Mouse (Mus musculus): Measurements from ENCODE around the gene Myh7. TPM values are rescaled to one million over a fixed set of nuclear protein-coding genes. Genes with fewer than 3 reads are reported as not detected.
"Not testable (repeated sequence)": the region's sequence is repeated elsewhere in the genome, so short reads cannot be mapped to it uniquely, and the experiment has no call there.

Gene Myh7
- polyA plus RNA-seq, 1 experiment from 2014 or later = 5.4 TPM

- not testable (repeated sequence) for H3K36me3 ChIP-seq (ENCODE audit: control insufficient read depth, insufficient read depth, low read length); H3K9ac ChIP-seq (replicated peaks; ENCODE audit: low read length); H3K4me1 ChIP-seq (ENCODE audit: control insufficient read depth, insufficient read depth, low read length); H3K9me3 ChIP-seq (ENCODE audit: control insufficient read depth, low read length); DNase-seq; H3K27ac ChIP-seq (replicated peaks; ENCODE audit: low read depth, low read length); ATAC-seq (ENCODE audit: low FRiP score, low TSS enrichment); H3K4me3 ChIP-seq (replicated peaks; ENCODE audit: low read depth, low read length); H3K4me2 ChIP-seq (ENCODE audit: low read length); H3K27me3 ChIP-seq (ENCODE audit: control insufficient read depth, insufficient read depth, low read length)
- 90% methylated on average over 9 of the region's 11 CpGs for WGBS
These were observed 47.4 kb downstream of the Myh7 start for GRCm38 (mm10) chr14:54947008-54947407.

DNA sequence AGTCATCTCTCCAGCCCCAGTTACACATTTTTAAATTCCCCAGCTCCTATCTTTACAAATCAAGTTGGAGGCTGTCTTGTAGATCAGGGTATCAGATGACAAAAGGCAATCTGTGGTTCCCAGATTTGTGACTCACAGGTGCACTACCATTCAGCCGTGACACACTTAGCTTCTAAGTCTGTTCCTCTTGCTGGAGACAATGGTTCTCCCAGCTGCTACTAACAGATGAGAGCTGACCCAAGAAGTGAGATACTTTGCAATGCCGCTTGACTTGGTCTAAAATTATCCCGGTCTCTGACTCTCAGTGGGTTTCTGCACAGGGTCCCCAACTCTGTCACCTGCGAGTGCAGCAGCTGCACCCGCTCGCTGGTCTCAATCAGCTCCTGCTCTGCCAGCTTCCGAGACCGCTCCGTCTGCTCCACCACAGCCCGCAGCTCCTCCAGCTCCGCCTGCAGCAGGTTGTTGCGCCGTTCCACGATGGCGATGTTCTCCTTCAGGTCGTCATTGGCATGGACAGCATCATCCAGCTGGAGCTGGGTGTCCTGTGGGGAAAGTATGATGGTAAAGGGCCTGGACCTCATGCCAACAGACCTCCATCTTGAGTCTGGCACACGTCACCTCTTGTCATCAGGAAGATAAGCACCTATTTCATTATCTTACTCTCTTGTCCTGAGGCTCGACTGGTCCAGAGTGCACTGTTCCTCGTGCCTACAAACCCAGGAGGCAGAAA is 48.3 kb downstream of the Myh7 start:
- no peak for ATAC-seq (ENCODE audit: low FRiP score, low TSS enrichment)
- H3K27me3 ChIP-seq (ENCODE audit: control insufficient read depth, insufficient read depth, low read length) = no peaks in the 10 kb centered on the region
- no peaks in the 10 kb centered on the region for H3K36me3 ChIP-seq (ENCODE audit: control insufficient read depth, insufficient read depth, low read length)
- no peak overlapping the region for H3K27ac ChIP-seq (replicated peaks; ENCODE audit: low read depth, low read length)
- no peaks in the 10 kb centered on the region for H3K4me1 ChIP-seq (ENCODE audit: control insufficient read depth, insufficient read depth, low read length)
- DNase-seq = no peak
- no peak overlapping the region for H3K9ac ChIP-seq (replicated peaks; ENCODE audit: low read length)
- no peak overlapping the region for H3K4me2 ChIP-seq (ENCODE audit: low read length)
- 83% methylated on average over 19 of the region's 19 CpGs for WGBS
- H3K9me3 ChIP-seq (ENCODE audit: control insufficient read depth, low read length) = no peaks in the 10 kb centered on the region
- no peak overlapping the region for H3K4me3 ChIP-seq (replicated peaks; ENCODE audit: low read depth, low read length)

DNA sequence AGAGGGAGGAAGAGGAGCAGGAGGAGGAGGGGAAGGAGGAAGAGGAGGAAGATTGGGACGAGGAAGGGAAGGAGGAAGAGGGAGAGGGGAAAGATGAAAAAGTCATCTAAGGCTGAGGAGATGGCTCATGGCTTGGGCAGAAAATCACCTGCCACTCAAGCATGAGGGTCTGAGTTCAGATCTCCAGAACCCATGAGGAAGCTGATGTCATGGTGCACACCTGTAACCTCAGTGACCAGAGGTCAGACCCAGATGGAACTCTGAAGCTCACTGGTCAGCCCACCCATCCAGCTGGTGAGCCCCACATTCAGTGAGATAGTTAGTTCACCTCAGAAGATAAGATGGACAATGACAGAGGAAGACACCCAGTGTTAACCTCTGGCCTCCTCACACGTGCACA is 49.5 kb downstream of the Myh7 start:
- DNase-seq = no peak
- WGBS = 71% methylated on average over 2 of the region's 2 CpGs
- H3K4me2 ChIP-seq (ENCODE audit: low read length) = no peak overlapping the region
- H3K9ac ChIP-seq (replicated peaks; ENCODE audit: low read length) = no peak overlapping the region
- H3K4me3 ChIP-seq (replicated peaks; ENCODE audit: low read depth, low read length) = no peak overlapping the region
- ATAC-seq (ENCODE audit: low FRiP score, low TSS enrichment) = no peak
- H3K9me3 ChIP-seq (ENCODE audit: control insufficient read depth, low read length) = no peaks in the 10 kb centered on the region
- no peaks in the 10 kb centered on the region for H3K4me1 ChIP-seq (ENCODE audit: control insufficient read depth, insufficient read depth, low read length)
- H3K36me3 ChIP-seq (ENCODE audit: control insufficient read depth, insufficient read depth, low read length) = no peaks in the 10 kb centered on the region
- H3K27ac ChIP-seq (replicated peaks; ENCODE audit: low read depth, low read length) = no peak overlapping the region
- H3K27me3 ChIP-seq (ENCODE audit: control insufficient read depth, insufficient read depth, low read length) = no peaks in the 10 kb centered on the region

DNA sequence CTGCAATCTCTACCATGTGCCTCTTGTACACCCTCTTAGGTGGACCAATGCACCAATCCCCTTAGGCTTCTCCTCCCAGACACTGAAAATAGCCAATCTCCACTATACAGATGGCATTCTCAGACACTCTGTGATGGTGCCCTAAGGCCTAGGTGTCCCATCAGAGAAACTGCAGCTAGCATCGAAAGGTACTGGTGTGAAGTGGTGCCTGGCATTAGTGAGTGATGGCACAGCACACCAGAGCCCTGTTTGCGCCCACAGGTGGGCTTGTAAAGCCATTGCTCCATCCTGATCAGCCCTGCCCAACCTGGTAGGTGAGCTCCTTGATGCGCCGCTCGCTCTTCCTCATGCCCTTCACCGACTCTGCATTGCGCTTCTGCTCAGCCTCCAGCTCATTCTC is 50.5 kb downstream of the Myh7 start:
- H3K4me1 ChIP-seq (ENCODE audit: control insufficient read depth, insufficient read depth, low read length) = no peaks in the 10 kb centered on the region
- 95% methylated on average over 7 of the region's 7 CpGs for WGBS
- H3K4me3 ChIP-seq (replicated peaks; ENCODE audit: low read depth, low read length) = no peak overlapping the region
- H3K9ac ChIP-seq (replicated peaks; ENCODE audit: low read length) = no peak overlapping the region
- no peak overlapping the region for H3K27ac ChIP-seq (replicated peaks; ENCODE audit: low read depth, low read length)
- no peaks in the 10 kb centered on the region for H3K9me3 ChIP-seq (ENCODE audit: control insufficient read depth, low read length)
- H3K36me3 ChIP-seq (ENCODE audit: control insufficient read depth, insufficient read depth, low read length) = no peaks in the 10 kb centered on the region
- H3K4me2 ChIP-seq (ENCODE audit: low read length) = no peak overlapping the region
- no peak for ATAC-seq (ENCODE audit: low FRiP score, low TSS enrichment)
- no peak for DNase-seq
- no peaks in the 10 kb centered on the region for H3K27me3 ChIP-seq (ENCODE audit: control insufficient read depth, insufficient read depth, low read length)

DNA sequence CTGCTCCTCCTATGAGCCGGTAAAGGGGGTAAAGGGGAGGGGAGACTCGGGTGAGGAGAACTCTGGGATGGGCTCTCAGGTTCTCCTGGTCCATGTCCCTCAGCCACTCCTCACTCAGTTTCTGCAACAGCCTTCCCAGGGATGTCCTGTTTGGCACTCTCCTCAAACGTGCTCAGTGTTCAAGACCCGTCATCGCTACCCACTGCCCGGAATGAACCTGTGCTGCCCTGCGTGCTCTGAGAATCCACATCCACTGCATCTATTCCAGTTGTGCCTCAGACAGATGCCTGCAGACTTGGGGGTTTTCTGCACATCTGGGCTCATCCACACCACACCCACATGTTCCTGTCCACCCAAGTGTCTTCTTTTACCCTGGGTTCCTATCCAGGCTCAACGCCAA is 51.9 kb downstream of the Myh7 start:
- Histone ChIP-seq H3K36me3 (ENCODE audit: control insufficient read depth, insufficient read depth, low read length) (no peaks in the 10 kb centered on the region), H3K27me3 (ENCODE audit: control insufficient read depth, insufficient read depth, low read length) (no peaks in the 10 kb centered on the region), H3K4me3 (replicated peaks; ENCODE audit: low read depth, low read length) (no peak overlapping the region), H3K4me2 (ENCODE audit: low read length) (no peak overlapping the region), H3K9me3 (ENCODE audit: control insufficient read depth, low read length) (no peaks in the 10 kb centered on the region), H3K27ac (replicated peaks; ENCODE audit: low read depth, low read length) (no peak overlapping the region), H3K9ac (replicated peaks; ENCODE audit: low read length) (no peak overlapping the region), H3K4me1 (ENCODE audit: control insufficient read depth, insufficient read depth, low read length) (no peaks in the 10 kb centered on the region)
- WGBS = 94% methylated on average over 8 of the region's 8 CpGs
- DNase-seq (no peak), ATAC-seq (ENCODE audit: low FRiP score, low TSS enrichment) (no peak)

- H3K4me2 ChIP-seq (ENCODE audit: low read length) = no peak overlapping the region
- H3K9me3 ChIP-seq (ENCODE audit: control insufficient read depth, low read length) = no peaks in the 10 kb centered on the region
- H3K4me1 ChIP-seq (ENCODE audit: control insufficient read depth, insufficient read depth, low read length) = peaks cover 2% of the 10 kb centered on the region; the same call in 1 of the 2 replicates
- no peaks in the 10 kb centered on the region for H3K36me3 ChIP-seq (ENCODE audit: control insufficient read depth, insufficient read depth, low read length)
- DNase-seq (no peak), ATAC-seq (ENCODE audit: low FRiP score, low TSS enrichment) (no peak)
- 74% methylated on average over 13 of the region's 13 CpGs for WGBS
- H3K27ac ChIP-seq (replicated peaks; ENCODE audit: low read depth, low read length) = no peak overlapping the region
- H3K9ac ChIP-seq (replicated peaks; ENCODE audit: low read length) = no peak overlapping the region
- H3K4me3 ChIP-seq (replicated peaks; ENCODE audit: low read depth, low read length) = no peak overlapping the region
- no peaks in the 10 kb centered on the region for H3K27me3 ChIP-seq (ENCODE audit: control insufficient read depth, insufficient read depth, low read length)
These were observed 53.1 kb downstream of the Myh7 start for GRCm38 (mm10) chr14:54941024-54941978.

DNA sequence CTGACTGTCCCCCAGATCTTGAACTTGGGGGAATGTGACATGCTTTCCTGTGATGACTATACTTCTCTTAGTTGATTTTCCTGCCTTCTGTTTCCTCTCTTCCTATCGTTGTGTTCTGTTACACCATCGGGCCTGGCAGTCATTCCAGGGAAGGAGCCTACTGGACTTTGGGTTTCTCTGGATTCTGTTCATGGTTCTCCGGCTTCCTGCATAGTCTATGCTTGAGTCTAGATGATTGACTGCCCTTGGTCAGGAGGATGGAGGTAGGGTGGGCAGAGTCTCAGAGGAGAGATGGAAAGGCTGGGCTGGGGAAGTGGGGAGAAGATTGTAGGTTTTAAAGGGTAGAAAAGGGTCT is 54.3 kb downstream of the Myh7 start:
- H3K4me1 ChIP-seq (ENCODE audit: control insufficient read depth, insufficient read depth, low read length) = peaks cover 6% of the 10 kb centered on the region; the same call in 1 of the 2 replicates
- no peak overlapping the region for H3K27ac ChIP-seq (replicated peaks; ENCODE audit: low read depth, low read length)
- 86% methylated on average over 3 of the region's 3 CpGs for WGBS
- H3K4me2 ChIP-seq (ENCODE audit: low read length) = no peak overlapping the region
- H3K4me3 ChIP-seq (replicated peaks; ENCODE audit: low read depth, low read length) = no peak overlapping the region
- no peaks in the 10 kb centered on the region for H3K27me3 ChIP-seq (ENCODE audit: control insufficient read depth, insufficient read depth, low read length)
- no peaks in the 10 kb centered on the region for H3K36me3 ChIP-seq (ENCODE audit: control insufficient read depth, insufficient read depth, low read length)
- H3K9me3 ChIP-seq (ENCODE audit: control insufficient read depth, low read length) = no peaks in the 10 kb centered on the region
- DNase-seq (no peak), ATAC-seq (ENCODE audit: low FRiP score, low TSS enrichment) (no peak)
- no peak overlapping the region for H3K9ac ChIP-seq (replicated peaks; ENCODE audit: low read length)

DNA sequence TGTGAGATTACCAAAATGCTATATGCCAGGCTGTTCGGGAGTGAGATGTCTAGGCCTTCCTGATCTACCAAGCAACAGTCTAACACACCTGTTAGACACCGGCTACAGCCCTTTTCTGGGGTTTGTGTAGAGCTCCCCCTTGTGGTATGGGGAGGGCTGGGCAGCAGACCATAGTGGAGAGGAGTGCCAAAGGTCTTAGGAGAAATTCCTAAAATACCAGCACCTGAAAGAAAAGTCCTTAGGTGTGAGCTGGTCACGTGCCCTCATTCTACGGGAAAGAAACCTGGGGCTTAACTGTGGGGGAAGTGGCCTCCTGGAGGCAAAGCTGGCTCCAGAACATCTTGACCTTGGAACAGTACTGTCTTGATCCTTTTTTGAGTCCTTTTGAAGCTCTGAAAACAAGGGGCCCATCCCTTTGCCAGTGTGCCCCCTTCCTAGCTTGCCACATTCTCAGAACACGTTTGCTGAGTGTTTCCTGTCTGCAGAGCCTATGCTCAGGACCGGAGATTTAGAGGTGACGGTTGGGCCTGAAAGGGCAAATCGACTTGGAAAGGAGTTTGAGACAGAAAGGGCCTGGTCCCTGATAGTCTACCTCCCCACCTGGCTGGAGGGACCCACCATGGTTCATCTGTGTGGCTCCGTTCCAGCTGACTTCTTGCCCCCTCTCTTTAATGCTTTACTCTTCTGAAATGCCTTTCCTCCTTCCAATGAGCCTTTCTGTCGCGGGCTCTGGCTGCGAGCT is 54.8 kb downstream of the Myh7 start:
- no peak overlapping the region for H3K4me3 ChIP-seq (replicated peaks; ENCODE audit: low read depth, low read length)
- no peak overlapping the region for H3K4me2 ChIP-seq (ENCODE audit: low read length)
- H3K9me3 ChIP-seq (ENCODE audit: control insufficient read depth, low read length) = no peaks in the 10 kb centered on the region
- DNase-seq = peak; percentile 69
- 54% methylated on average over 12 of the region's 12 CpGs for WGBS
- no peak for ATAC-seq (ENCODE audit: low FRiP score, low TSS enrichment)
- H3K36me3 ChIP-seq (ENCODE audit: control insufficient read depth, insufficient read depth, low read length) = no peaks in the 10 kb centered on the region
- H3K4me1 ChIP-seq (ENCODE audit: control insufficient read depth, insufficient read depth, low read length) = peaks cover 6% of the 10 kb centered on the region; the same call in 1 of the 2 replicates
- no peaks in the 10 kb centered on the region for H3K27me3 ChIP-seq (ENCODE audit: control insufficient read depth, insufficient read depth, low read length)
- H3K9ac ChIP-seq (replicated peaks; ENCODE audit: low read length) = no peak overlapping the region
- no peak overlapping the region for H3K27ac ChIP-seq (replicated peaks; ENCODE audit: low read depth, low read length)

Data from midbrain, embryonic 14.5 days (tissue).